Mouse (Mus musculus): ENCODE results near the gene Irak2.

- TF ChIP-seq MAX (IDR thresholded peaks at IDR 0.05) (no peak), USF1 (IDR thresholded peaks at IDR 0.05; ENCODE audit: low read depth) (no peak), CTCF (IDR thresholded peaks at IDR 0.05; ENCODE audit: control insufficient read depth, insufficient read depth, insufficient read length) (no peak), MYOG (IDR thresholded peaks at IDR 0.05; ENCODE audit: control insufficient read depth, extremely low read depth, insufficient read length) (no peak), MYOD1 (IDR thresholded peaks at IDR 0.05; ENCODE audit: control insufficient read depth, insufficient read length, low read depth) (no peak), FOSL1 (IDR thresholded peaks at IDR 0.05; ENCODE audit: insufficient read depth, low read length, poor library complexity, severe bottlenecking) (no peak), CEBPB (IDR thresholded peaks at IDR 0.05; ENCODE audit: low read depth) (no peak)
Observed at GRCm38 (mm10) chr6:113675991-113676390, 37.7 kb downstream of the Irak2 start.

All from C2C12 (cell line).